Mouse (Mus musculus) CH12.LX (cell line): ENCODE measurements around the gene Apom. TPM values are rescaled to one million over a fixed set of nuclear protein-coding genes. Genes with fewer than 3 reads are reported as not detected.

Experiments
- DNase-seq: peaks from one replicate; pipeline ENCODE4 v3.0.0-alpha.2; 2013; ENCODE audit errors: extremely low read depth
- H3K27ac ChIP-seq: 2 replicates; pipeline ENCODE4 v1.5.1; 2012; ENCODE audit warnings: low read depth, mild to moderate bottlenecking, control low read depth, moderate library complexity; ENCODE audit not compliant: insufficient read depth
- H3K27me3 ChIP-seq: replicated peaks from 2 replicates; pipeline ENCODE3; 2012; ENCODE audit warnings: inconsistent platforms
- H3K36me3 ChIP-seq, 2 experiments: replicated peaks in 1 of 2; 2 replicates each; pipeline versions ENCODE3 to v1.6.1; 2012; ENCODE audit warnings: inconsistent platforms in 1 of 2, low read length in 1 of 2, mild to moderate bottlenecking in 1 of 2, mixed read lengths in 1 of 2, moderate library complexity in 1 of 2; ENCODE audit not compliant: control insufficient read depth in 1 of 2, insufficient read depth in 1 of 2
- H3K4me1 ChIP-seq, 2 experiments: 2 replicates each; pipeline ENCODE4 v1.6.1; 2012; ENCODE audit warnings: inconsistent platforms in 1 of 2, moderate library complexity in 1 of 2; ENCODE audit not compliant: insufficient read depth in 2 of 2, control insufficient read depth in 1 of 2
- H3K4me2 ChIP-seq: 2 replicates; pipeline ENCODE4 v1.6.1; 2012; ENCODE audit warnings: low read depth, mild to moderate bottlenecking, control low read depth; ENCODE audit not compliant: poor library complexity, insufficient read depth, severe bottlenecking
- H3K4me3 ChIP-seq, 3 experiments: fragments of 150-350 bp in 1 of 3; sonication (generic) in 1 of 3; replicated peaks in 1 of 3; 2 replicates each; pipeline versions ENCODE3 to v1.5.1; 2011 to 2012; ENCODE audit warnings: low read depth in 2 of 3, low read length in 2 of 3, mild to moderate bottlenecking in 2 of 3, moderate library complexity in 2 of 3, control low read depth in 1 of 3, improper control_type of control experiment in 1 of 3, inconsistent platforms in 1 of 3, mixed read lengths in 1 of 3; ENCODE audit not compliant: poor library complexity in 1 of 3
- H3K79me2 ChIP-seq: replicated peaks from 2 replicates; pipeline ENCODE4 v1.6.1; 2012; ENCODE audit warnings: mild to moderate bottlenecking, moderate library complexity; ENCODE audit not compliant: control insufficient read depth, poor library complexity, insufficient read depth, severe bottlenecking; ENCODE audit errors: extremely low read depth
- H3K9ac ChIP-seq: 2 replicates; pipeline ENCODE4 v1.6.1; 2012; ENCODE audit warnings: low read depth, mild to moderate bottlenecking, control low read depth, moderate library complexity; ENCODE audit not compliant: insufficient read depth
- H3K9me3 ChIP-seq: replicated peaks from 2 replicates; pipeline ENCODE3; 2012; ENCODE audit warnings: low read length, inconsistent platforms, mixed read lengths
- BHLHE40 ChIP-seq: IDR thresholded peaks from 2 replicates; pipeline ENCODE4 v1.6.1; 2011; ENCODE audit warnings: mild to moderate bottlenecking, low read depth, low read length, improper control_type of control experiment
- CHD1 ChIP-seq: IDR thresholded peaks from 2 replicates; pipeline ENCODE4 v1.6.1; 2012; ENCODE audit warnings: low read depth, low read length, improper control_type of control experiment, inconsistent platforms
- CHD2 ChIP-seq: IDR thresholded peaks from 2 replicates; pipeline ENCODE4 v1.6.1; 2011; ENCODE audit warnings: low read length, improper control_type of control experiment
- CTCF ChIP-seq, 2 experiments: IDR thresholded peaks in 1 of 2; conservative IDR thresholded peaks in 1 of 2; 2 replicates each; pipeline ENCODE4 v1.5.1; 2011 to 2012; ENCODE audit warnings: low read depth in 2 of 2, low read length in 2 of 2, improper control_type of control experiment in 1 of 2, inconsistent platforms in 1 of 2, mild to moderate bottlenecking in 1 of 2, moderate library complexity in 1 of 2
- E2F4 ChIP-seq: IDR thresholded peaks from 2 replicates; pipeline ENCODE4 v1.6.1; 2011; ENCODE audit warnings: low read depth, low read length, improper control_type of control experiment; ENCODE audit not compliant: insufficient replicate concordance
- ELF1 ChIP-seq: IDR thresholded peaks from 2 replicates; pipeline ENCODE4 v1.6.1; 2014; ENCODE audit warnings: low read depth, mild to moderate bottlenecking, inconsistent platforms, low read length, improper control_type of control experiment
- EP300 ChIP-seq: IDR thresholded peaks from 2 replicates; pipeline ENCODE4 v1.6.1; 2011; ENCODE audit warnings: low read length, improper control_type of control experiment
- ETS1 ChIP-seq: conservative IDR thresholded peaks from 2 replicates; pipeline ENCODE4 v1.6.1; 2012; ENCODE audit warnings: low read depth, mild to moderate bottlenecking, inconsistent platforms, low read length, improper control_type of control experiment, moderate library complexity
- GABPA ChIP-seq: IDR thresholded peaks from 2 replicates; pipeline ENCODE4 v1.6.1; 2012; ENCODE audit warnings: low read depth, low read length, improper control_type of control experiment, inconsistent platforms; ENCODE audit not compliant: insufficient replicate concordance
- HCFC1 ChIP-seq: IDR thresholded peaks from 2 replicates; pipeline ENCODE4 v1.6.1; 2012; ENCODE audit warnings: low read depth, mild to moderate bottlenecking, inconsistent platforms, low read length, improper control_type of control experiment
- IRF4 ChIP-seq: IDR thresholded peaks from 2 replicates; pipeline ENCODE4 v1.6.1; 2014; ENCODE audit warnings: low read depth, mild to moderate bottlenecking, inconsistent platforms, low read length, improper control_type of control experiment
- JUN ChIP-seq: IDR thresholded peaks from 2 replicates; pipeline ENCODE4 v1.6.1; 2011; ENCODE audit warnings: low read depth, mild to moderate bottlenecking, low read length, improper control_type of control experiment, moderate library complexity; ENCODE audit not compliant: insufficient read depth
- JUND ChIP-seq: conservative IDR thresholded peaks from 2 replicates; pipeline ENCODE4 v1.6.1; 2011; ENCODE audit warnings: low read depth, low read length, improper control_type of control experiment
- KAT2A ChIP-seq: IDR thresholded peaks from 2 replicates; pipeline ENCODE4 v1.6.1; 2012; ENCODE audit warnings: low read length, improper control_type of control experiment, inconsistent platforms; ENCODE audit not compliant: insufficient replicate concordance
- MAFK ChIP-seq: IDR thresholded peaks from 2 replicates; pipeline ENCODE4 v1.6.1; 2011; ENCODE audit warnings: low read length, improper control_type of control experiment; ENCODE audit not compliant: insufficient replicate concordance
- MAX ChIP-seq: IDR thresholded peaks from 2 replicates; pipeline ENCODE4 v1.6.1; 2011; ENCODE audit warnings: low read length, improper control_type of control experiment
- MAZ ChIP-seq: IDR thresholded peaks from 2 replicates; pipeline ENCODE4 v1.6.1; 2012; ENCODE audit warnings: low read depth, mild to moderate bottlenecking, inconsistent platforms, low read length, improper control_type of control experiment, moderate library complexity
- MEF2A ChIP-seq: IDR thresholded peaks from 2 replicates; pipeline ENCODE4 v1.6.1; 2014; ENCODE audit warnings: low read depth, mild to moderate bottlenecking, inconsistent platforms, low read length, improper control_type of control experiment, borderline replicate concordance
- MXI1 ChIP-seq: IDR thresholded peaks from 2 replicates; pipeline ENCODE4 v1.6.1; 2011; ENCODE audit warnings: mild to moderate bottlenecking, low read depth, low read length, improper control_type of control experiment
- MYC ChIP-seq: IDR thresholded peaks from 2 replicates; pipeline ENCODE4 v1.6.1; 2011; ENCODE audit warnings: low read depth, mild to moderate bottlenecking, improper control_type of control experiment, low read length
- NELFE ChIP-seq: IDR thresholded peaks from 2 replicates; pipeline ENCODE4 v1.6.1; 2011; ENCODE audit warnings: low read depth, low read length, improper control_type of control experiment
- NRF1 ChIP-seq: IDR thresholded peaks from 2 replicates; pipeline ENCODE4 v1.6.1; 2014; ENCODE audit warnings: low read depth, mild to moderate bottlenecking, inconsistent platforms, low read length, improper control_type of control experiment, moderate library complexity
- PAX5 ChIP-seq: IDR thresholded peaks from 2 replicates; pipeline ENCODE4 v1.6.1; 2012; ENCODE audit warnings: low read length, inconsistent platforms, mixed read lengths
- POLR2A ChIP-seq: IDR thresholded peaks from 2 replicates; pipeline ENCODE4 v1.6.1; 2011; ENCODE audit warnings: low read depth, mild to moderate bottlenecking, improper control_type of control experiment, low read length
- POLR2AphosphoS2 ChIP-seq: IDR thresholded peaks from 2 replicates; pipeline ENCODE4 v1.6.1; 2011; ENCODE audit warnings: low read depth, low read length, improper control_type of control experiment
- RAD21 ChIP-seq: IDR thresholded peaks from 2 replicates; pipeline ENCODE4 v1.6.1; 2011; ENCODE audit warnings: low read depth, mild to moderate bottlenecking, low read length, improper control_type of control experiment, moderate library complexity
- RCOR1 ChIP-seq: conservative IDR thresholded peaks from 2 replicates; pipeline ENCODE4 v1.6.1; 2012; ENCODE audit warnings: low read depth, mild to moderate bottlenecking, inconsistent platforms, low read length, improper control_type of control experiment
- SIN3A ChIP-seq: IDR thresholded peaks from 2 replicates; pipeline ENCODE4 v1.6.1; 2012; ENCODE audit warnings: low read length, improper control_type of control experiment, inconsistent platforms
- SMC3 ChIP-seq: IDR thresholded peaks from 2 replicates; pipeline ENCODE4 v1.6.1; 2011; ENCODE audit warnings: low read depth, low read length, improper control_type of control experiment
- TBP ChIP-seq: conservative IDR thresholded peaks from 2 replicates; pipeline ENCODE4 v1.6.1; 2011; ENCODE audit warnings: low read depth, low read length, improper control_type of control experiment
- TCF12 ChIP-seq: IDR thresholded peaks from 2 replicates; pipeline ENCODE4 v1.6.1; 2014; ENCODE audit warnings: low read depth, mild to moderate bottlenecking, inconsistent platforms, low read length, improper control_type of control experiment
- UBTF ChIP-seq: IDR thresholded peaks from 2 replicates; pipeline ENCODE4 v1.6.1; 2012; ENCODE audit warnings: low read depth, mild to moderate bottlenecking, inconsistent platforms, low read length, improper control_type of control experiment, moderate library complexity
- USF1 ChIP-seq: IDR thresholded peaks from 2 replicates; pipeline ENCODE4 v1.6.1; 2014; ENCODE audit warnings: low read depth, mild to moderate bottlenecking, inconsistent platforms, low read length, improper control_type of control experiment
- USF2 ChIP-seq: conservative IDR thresholded peaks from 2 replicates; pipeline ENCODE4 v1.6.1; 2011; ENCODE audit warnings: low read depth, low read length, improper control_type of control experiment
- ZC3H11A ChIP-seq: IDR thresholded peaks from 2 replicates; pipeline ENCODE4 v1.6.1; 2012; ENCODE audit warnings: low read depth, mild to moderate bottlenecking, inconsistent platforms, low read length, improper control_type of control experiment
- ZKSCAN1 ChIP-seq: IDR thresholded peaks from 2 replicates; pipeline ENCODE4 v1.6.1; 2012; ENCODE audit warnings: low read depth, inconsistent platforms, low read length, improper control_type of control experiment, borderline replicate concordance
- ZMIZ1 ChIP-seq: IDR thresholded peaks from 2 replicates; pipeline ENCODE4 v1.6.1; 2012; ENCODE audit warnings: low read depth, mild to moderate bottlenecking, inconsistent platforms, low read length, improper control_type of control experiment
- ZNF384 ChIP-seq: IDR thresholded peaks from 2 replicates; pipeline ENCODE4 v1.6.1; 2012; ENCODE audit warnings: low read depth, low read length, improper control_type of control experiment, inconsistent platforms
- dilution Hi-C: fragments of 300-500 bp; cut with MboI; formaldehyde crosslinking; loops from 2 replicates; pipeline ENCODE4 v1.14.3; 2020; ENCODE audit warnings: low sequenced_read_pairs; ENCODE audit not compliant: extremely low pct_unique_long_range_greater_than_20kb, extremely low pct_ligation_motif_present
- in situ Hi-C: fragments of 300-500 bp; cut with MboI; formaldehyde crosslinking; loops from 3 replicates; pipeline ENCODE4 v1.14.3; 2019; ENCODE audit warnings: low sequenced_read_pairs, low pct_ligation_motif_present, low pct_unique_long_range_greater_than_20kb, mixed read lengths
- polyA plus RNA-seq: library from polyadenylated mRNA; unstranded; fragments of >175 nt; gene quantifications from 2 replicates; pipeline ENCODE4 v1.2.1, GENCODE M21; 2012; ENCODE audit warnings: low read depth; ENCODE audit not compliant: insufficient read length
- total RNA-seq, 2 experiments: library from RNA; depleted of rRNA; stranded (reverse); fragments of 300-350 nt in 1 of 2; fragments of >200 nt in 1 of 2; gene quantifications; 2 replicates each; pipeline ENCODE4 v1.2.3; 2012 to 2014

The Apom gene
- total and polyA plus RNA-seq, 3 experiments, result 0.39 TPM; not detected in 2

DNA sequence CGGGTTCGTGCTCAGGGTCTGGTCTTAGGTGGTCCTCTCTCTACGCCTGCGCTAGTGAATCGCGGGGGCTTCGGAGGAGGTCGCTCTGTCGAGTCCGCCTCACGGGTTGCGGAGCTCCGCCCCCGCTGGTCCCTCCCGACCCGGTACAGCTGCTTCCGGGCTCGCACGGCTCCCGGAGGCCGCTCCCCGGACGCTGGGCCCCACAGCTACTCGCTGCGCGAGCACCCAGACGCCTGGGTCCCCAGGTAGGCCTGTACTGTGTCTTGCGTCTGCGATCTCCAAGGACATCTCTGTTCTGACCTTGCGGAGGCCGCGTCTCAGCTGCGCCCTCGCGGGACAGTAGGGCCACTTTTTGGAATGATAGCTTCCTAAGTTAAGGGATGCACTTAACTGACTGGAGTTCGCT is 5.6 kb downstream of the Apom start, which contains the start of gene D17H6S53E:
D17H6S53E (plus strand) TSS at position 168 of the 406 bp plus-strand sequence.
- no peaks in the 10 kb centered on the region for H3K27me3 ChIP-seq
- peak; percentile 66 for DNase-seq
- in situ Hi-C loops, result no loop called here
- H3K9ac ChIP-seq, result peak within 1 kb of the TSS; percentile 95
- H3K27ac ChIP-seq, result peak within 1 kb of the TSS; percentile 57
- peak within 1 kb of the TSS; percentile 74 to 87 (median 86) for H3K4me3 ChIP-seq
- TF ChIP-seq ETS1 (peak; percentile 40; the same call in 1 of the 2 replicates), JUN (no peak), SMC3 (no peak), RAD21 (no peak), EP300 (no peak), ZC3H11A (no peak), TCF12 (peak; percentile 79; the same call in 1 of the 2 replicates), MXI1 (peak; percentile 64), SIN3A (peak; percentile 89), PAX5 (no peak), IRF4 (peak; percentile 52; the same call in 1 of the 2 replicates), POLR2A (peak; percentile 81), POLR2AphosphoS2 (no peak; the same call in 1 of the 2 replicates), RCOR1 (no peak), E2F4 (no peak), MAX (no peak; the same call in 1 of the 2 replicates), NELFE (no peak; the same call in 1 of the 2 replicates), HCFC1 (peak; percentile 60; the same call in 1 of the 2 replicates), MEF2A (no peak; the same call in 1 of the 2 replicates), CHD2 (0 out of 2 replicates have a peak, but pooled peaks have one; percentile 23), ELF1 (peak; percentile 88), UBTF (peak; percentile 97), BHLHE40 (peak; percentile 44), USF1 (no peak), JUND (no peak), MAFK (no peak), ZNF384 (no peak), ZMIZ1 (peak; percentile 80), NRF1 (peak; percentile 81), USF2 (no peak), MAZ (0 out of 2 replicates have a peak, but pooled peaks have one; percentile 8), GABPA (no peak), CHD1 (no peak), TBP (peak; percentile 51; the same call in 1 of the 2 replicates), MYC (no peak), CTCF (conservative IDR thresholded peaks at IDR 0.05 in 1 of 2, IDR thresholded peaks at IDR 0.05 in 1 of 2; ENCODE audit: low read depth in 2 of 2, low read length in 2 of 2) (no peak), KAT2A (0 out of 2 replicates have a peak, but pooled peaks have one; percentile 59), ZKSCAN1 (no peak)
- peaks cover 5 to 43% of the 10 kb centered on the region in 2 experiments for H3K4me1 ChIP-seq
- H3K36me3 ChIP-seq, result peaks cover 29 to 54% of the 10 kb centered on the region in 2 experiments
- peak within 1 kb of the TSS; percentile 81 for H3K4me2 ChIP-seq
- no peaks in the 10 kb centered on the region for H3K9me3 ChIP-seq
- peaks cover 37% of the 10 kb centered on the region for H3K79me2 ChIP-seq
- dilution Hi-C loops, result no loop called here
